Mouse (Mus musculus) heart, adult 2 months (tissue): ENCODE results near the gene Pde4d.

Source experiments
- CTCF ChIP-seq: fragments of 200-600 bp; IDR thresholded peaks from 2 replicates; pipeline ENCODE4 v1.8.1; 2022; ENCODE audit warnings: antibody characterized with exemption, mild to moderate bottlenecking, moderate library complexity
- EP300 ChIP-seq: fragments of 200-500 bp; IDR thresholded peaks from 2 replicates; pipeline ENCODE4 v1.6.1; 2011; ENCODE audit warnings: low read depth, low read length, control low read depth; ENCODE audit not compliant: insufficient read depth

DNA sequence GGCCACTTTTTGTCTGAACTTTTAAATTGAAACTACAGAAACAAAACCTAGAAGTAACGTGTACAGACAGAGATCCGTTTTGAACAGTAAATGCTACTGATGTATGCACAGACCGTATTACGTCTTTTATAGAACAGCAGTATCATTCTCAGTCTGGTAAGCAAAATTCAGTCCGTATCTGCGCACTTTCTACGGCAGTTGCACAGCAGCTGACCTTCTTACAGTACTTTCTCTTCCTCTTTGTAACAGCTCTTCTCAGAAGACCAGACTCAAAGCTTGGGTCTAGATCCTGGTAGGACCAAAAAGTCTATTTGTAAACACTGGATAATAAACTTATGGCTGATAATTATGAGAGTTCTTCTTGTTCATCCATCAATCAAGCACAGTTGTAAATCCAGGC is 996.4 kb downstream of the Pde4d start:
- no peak for TF ChIP-seq CTCF
- no peak for TF ChIP-seq EP300
